Mouse (Mus musculus): ENCODE data around the gene Rapgef4.

DNA sequence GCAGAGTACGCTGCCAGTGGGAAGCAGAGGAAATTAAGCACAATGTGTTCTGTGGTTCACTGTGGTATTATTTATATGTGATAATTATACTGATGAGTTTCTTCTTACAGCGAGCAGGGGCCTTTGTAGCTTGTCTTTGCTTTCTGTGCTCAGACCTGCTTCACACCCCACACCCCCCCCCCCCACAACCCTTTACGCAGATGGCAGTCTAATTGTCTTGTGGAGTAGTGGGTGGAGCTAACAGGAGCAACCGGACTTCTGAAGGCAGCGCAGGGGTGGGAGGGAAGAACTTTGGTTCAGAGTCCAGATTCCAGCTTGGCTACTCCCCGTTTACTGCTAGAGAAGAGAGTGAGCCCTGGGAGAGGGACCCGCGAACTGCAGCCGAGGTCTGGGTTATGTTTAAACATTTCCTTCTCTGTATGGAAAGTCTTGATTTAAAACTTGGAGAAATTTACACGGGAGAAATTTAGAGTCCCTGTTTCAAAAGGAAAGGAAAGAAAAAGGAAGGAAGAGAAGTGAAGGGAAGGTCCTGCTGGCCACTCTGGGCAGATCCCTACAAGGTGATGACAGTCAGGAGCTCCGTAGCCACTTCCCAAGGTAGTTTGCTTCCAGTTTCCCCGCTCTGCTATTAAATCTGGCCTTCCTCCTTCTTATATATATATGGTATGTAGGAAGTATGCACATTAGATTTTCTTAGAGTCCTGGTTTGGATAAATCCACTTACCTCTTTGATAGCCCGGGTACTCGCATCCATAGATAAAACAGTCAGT lies 274.0 kb downstream of the Rapgef4 start:
- no peak for TF ChIP-seq ZC3H11A (IDR thresholded peaks at IDR 0.05; ENCODE audit: borderline replicate concordance, low read depth, low read length)
- TF ChIP-seq ZNF384 (IDR thresholded peaks at IDR 0.05; ENCODE audit: low read depth, low read length) = no peak
- no peak for TF ChIP-seq HCFC1 (IDR thresholded peaks at IDR 0.05; ENCODE audit: borderline replicate concordance, insufficient read depth, low read length)

Data from ES-E14 (cell line).